Mouse (Mus musculus) heart, adult 2 months (tissue): Measurements from ENCODE around the gene Uqcc1. TPM values are rescaled to one million over a fixed set of nuclear protein-coding genes. Genes with fewer than 3 reads are reported as not detected.

ENCODE experiments used
- DNase-seq, 2 experiments: peaks; one replicate each; pipeline ENCODE4 v3.0.0; 2021
- H3K27ac ChIP-seq: fragments of 200-600 bp; 2 replicates; pipeline ENCODE4 v1.8.1; 2022
- H3K27me3 ChIP-seq: fragments of 200-500 bp; 2 replicates; pipeline ENCODE4 v1.6.1; 2012; ENCODE audit warnings: mild to moderate bottlenecking, low read length, inconsistent platforms, mixed read lengths; ENCODE audit not compliant: control insufficient read depth, insufficient read depth
- H3K36me3 ChIP-seq: fragments of 200-500 bp; 2 replicates; pipeline ENCODE4 v1.6.1; 2012; ENCODE audit warnings: low read length, inconsistent platforms; ENCODE audit not compliant: control insufficient read depth, insufficient read depth
- H3K4me1 ChIP-seq: fragments of 200-500 bp; 2 replicates; pipeline ENCODE4 v1.6.1; 2011; ENCODE audit warnings: low read length; ENCODE audit not compliant: control insufficient read depth, insufficient read depth
- H3K4me3 ChIP-seq: fragments of 200-600 bp; 2 replicates; pipeline ENCODE4 v1.8.1; 2022
- H3K79me2 ChIP-seq: fragments of 200-500 bp; replicated peaks from 2 replicates; pipeline ENCODE4 v1.6.1; 2012; ENCODE audit warnings: mild to moderate bottlenecking, inconsistent platforms, low read length, moderate library complexity, mixed read lengths; ENCODE audit not compliant: control insufficient read depth, insufficient read depth
- H3K9ac ChIP-seq: fragments of 200-500 bp; 2 replicates; pipeline ENCODE4 v1.6.1; 2012; ENCODE audit warnings: low read depth, mild to moderate bottlenecking, control low read depth, inconsistent platforms, low read length, mixed read lengths
- CTCF ChIP-seq: fragments of 200-600 bp; IDR thresholded peaks from 2 replicates; pipeline ENCODE4 v1.8.1; 2022; ENCODE audit warnings: antibody characterized with exemption, mild to moderate bottlenecking, moderate library complexity
- EP300 ChIP-seq: fragments of 200-500 bp; IDR thresholded peaks from 2 replicates; pipeline ENCODE4 v1.6.1; 2011; ENCODE audit warnings: low read depth, low read length, control low read depth; ENCODE audit not compliant: insufficient read depth
- POLR2A ChIP-seq: fragments of 200-500 bp; IDR thresholded peaks from 2 replicates; pipeline ENCODE4 v1.6.1; 2011; ENCODE audit warnings: mild to moderate bottlenecking, low read depth, low read length, control low read depth; ENCODE audit not compliant: insufficient read depth
- WGBS: fragments of 180-500 bp; shearing (Covaris S2); methylation state at CpG from one replicate; pipeline ENCODE4 v1.1.7; 2018; 5-methylcytosine and 5-hydroxymethylcytosine counted together
- intact Hi-C: fragments of 180-260 bp; cut with DNase I; formaldehyde crosslinking; loops from one replicate; pipeline ENCODE4 v1.15.1; 2025
- polyA plus RNA-seq: library from polyadenylated mRNA; depleted of rRNA; stranded (reverse); fragments of >200 nt; gene quantifications from 2 replicates; pipeline ENCODE4 v1.2.3, GENCODE M21; 2012
- total RNA-seq, 2 experiments: library from RNA; stranded (reverse); gene quantifications; 2 replicates each; pipeline ENCODE4 v1.2.3; 2021

Uqcc1 gene
- total and polyA plus RNA-seq, 3 experiments, result 144 to 270 (median 268) TPM

- Histone ChIP-seq H3K4me1 (peaks cover 2% of the 10 kb centered on the region; the same call in 1 of the 2 replicates), H3K9ac (no peak overlapping the region), H3K4me3 (no peak overlapping the region), H3K27me3 (no peaks in the 10 kb centered on the region), H3K36me3 (no peaks in the 10 kb centered on the region; the same call in 1 of the 2 replicates), H3K27ac (no peak overlapping the region), H3K79me2 (peaks cover 3% of the 10 kb centered on the region)
- intact Hi-C loops, result no loop called here
- 79% methylated on average over 6 of the region's 6 CpGs for WGBS
- no peak for TF ChIP-seq CTCF
- no peak for TF ChIP-seq EP300
- no peak for TF ChIP-seq POLR2A
- DNase-seq, result no peak
These were observed 15.4 kb downstream of the Uqcc1 start for GRCm38 (mm10) chr2:155914684-155915083.

GRCm38 (mm10) chr2:155903632-155904008, 26.5 kb downstream of the Uqcc1 start:
- Histone ChIP-seq H3K4me3 (no peak overlapping the region), H3K27me3 (no peaks in the 10 kb centered on the region), H3K4me1 (peaks cover 1% of the 10 kb centered on the region; the same call in 1 of the 2 replicates), H3K27ac (no peak overlapping the region; the same call in 1 of the 2 replicates), H3K9ac (no peak overlapping the region), H3K36me3 (no peaks in the 10 kb centered on the region; the same call in none of the 2 replicates), H3K79me2 (no peaks in the 10 kb centered on the region)
- no peak for TF ChIP-seq CTCF
- no peak for TF ChIP-seq POLR2A
- no peak for TF ChIP-seq EP300
- no peak for DNase-seq
- intact Hi-C loops, result no loop called here
- 88% methylated on average over 6 of the region's 6 CpGs for WGBS

- peaks cover 1% of the 10 kb centered on the region; the same call in 1 of the 2 replicates for H3K4me1 ChIP-seq
- H3K9ac ChIP-seq, result no peak overlapping the region
- peak in 1 of 2 experiments; percentile 61 for DNase-seq
- no peaks in the 10 kb centered on the region for H3K27me3 ChIP-seq
- H3K27ac ChIP-seq, result no peak overlapping the region; the same call in 1 of the 2 replicates
- no peaks in the 10 kb centered on the region; the same call in none of the 2 replicates for H3K36me3 ChIP-seq
- WGBS, result 60% methylated on average over 16 of the region's 16 CpGs
- intact Hi-C loops, result no loop called here
- H3K4me3 ChIP-seq, result no peak overlapping the region
- TF ChIP-seq EP300, result no peak
- no peak for TF ChIP-seq POLR2A
- peak; percentile 14; the same call in 1 of the 2 replicates for TF ChIP-seq CTCF
- no peaks in the 10 kb centered on the region for H3K79me2 ChIP-seq
These were observed 27.0 kb downstream of the Uqcc1 start for GRCm38 (mm10) chr2:155902989-155903631.

- H3K36me3 ChIP-seq, result no peaks in the 10 kb centered on the region
- no peak overlapping the region for H3K9ac ChIP-seq
- H3K27ac ChIP-seq, result no peak overlapping the region
- intact Hi-C loops, result no loop called here
- DNase-seq, result no peak
- no peaks in the 10 kb centered on the region for H3K27me3 ChIP-seq
- H3K79me2 ChIP-seq, result no peaks in the 10 kb centered on the region
- no peak for TF ChIP-seq CTCF
- no peak for TF ChIP-seq EP300
- TF ChIP-seq POLR2A, result no peak
- no peaks in the 10 kb centered on the region for H3K4me1 ChIP-seq
- WGBS, result 79% methylated on average over 16 of the region's 16 CpGs
- no peak overlapping the region for H3K4me3 ChIP-seq
These were observed 34.9 kb downstream of the Uqcc1 start for GRCm38 (mm10) chr2:155895046-155895735.

GRCm38 (mm10) chr2:155894307-155895045, 35.6 kb downstream of the Uqcc1 start:
- no peaks in the 10 kb centered on the region for H3K79me2 ChIP-seq
- no peak for TF ChIP-seq POLR2A
- no peak for TF ChIP-seq CTCF
- TF ChIP-seq EP300, result no peak
- H3K4me3 ChIP-seq, result no peak overlapping the region
- no peaks in the 10 kb centered on the region for H3K36me3 ChIP-seq
- intact Hi-C loops, result no loop called here
- no peak overlapping the region for H3K9ac ChIP-seq
- no peaks in the 10 kb centered on the region for H3K27me3 ChIP-seq
- no peak overlapping the region for H3K27ac ChIP-seq
- no peaks in the 10 kb centered on the region for H3K4me1 ChIP-seq
- WGBS, result 96% methylated on average over 13 of the region's 13 CpGs
- no peak for DNase-seq

- intact Hi-C loops, result no loop called here
- no peaks in the 10 kb centered on the region for H3K27me3 ChIP-seq
- no peak overlapping the region for H3K9ac ChIP-seq
- TF ChIP-seq EP300, result no peak
- peaks cover 2% of the 10 kb centered on the region; the same call in 1 of the 2 replicates for H3K36me3 ChIP-seq
- DNase-seq, result no peak
- H3K79me2 ChIP-seq, result peaks cover 2% of the 10 kb centered on the region; the same call in 1 of the 2 replicates
- H3K27ac ChIP-seq, result no peak overlapping the region
- H3K4me1 ChIP-seq, result peaks cover 1% of the 10 kb centered on the region; the same call in 1 of the 2 replicates
- H3K4me3 ChIP-seq, result no peak overlapping the region
- 92% methylated on average over 12 of the region's 12 CpGs for WGBS
These were observed 43.3 kb downstream of the Uqcc1 start for GRCm38 (mm10) chr2:155886776-155887175.
